Mouse (Mus musculus): ENCODE measurements at regions not wholly inside any gene's neighbourhood (a gene's known extent, or its start where the extent isn't known, plus 50 kb on each side); places are given as distances from the start of the nearest gene placed in this dataset.

DNA sequence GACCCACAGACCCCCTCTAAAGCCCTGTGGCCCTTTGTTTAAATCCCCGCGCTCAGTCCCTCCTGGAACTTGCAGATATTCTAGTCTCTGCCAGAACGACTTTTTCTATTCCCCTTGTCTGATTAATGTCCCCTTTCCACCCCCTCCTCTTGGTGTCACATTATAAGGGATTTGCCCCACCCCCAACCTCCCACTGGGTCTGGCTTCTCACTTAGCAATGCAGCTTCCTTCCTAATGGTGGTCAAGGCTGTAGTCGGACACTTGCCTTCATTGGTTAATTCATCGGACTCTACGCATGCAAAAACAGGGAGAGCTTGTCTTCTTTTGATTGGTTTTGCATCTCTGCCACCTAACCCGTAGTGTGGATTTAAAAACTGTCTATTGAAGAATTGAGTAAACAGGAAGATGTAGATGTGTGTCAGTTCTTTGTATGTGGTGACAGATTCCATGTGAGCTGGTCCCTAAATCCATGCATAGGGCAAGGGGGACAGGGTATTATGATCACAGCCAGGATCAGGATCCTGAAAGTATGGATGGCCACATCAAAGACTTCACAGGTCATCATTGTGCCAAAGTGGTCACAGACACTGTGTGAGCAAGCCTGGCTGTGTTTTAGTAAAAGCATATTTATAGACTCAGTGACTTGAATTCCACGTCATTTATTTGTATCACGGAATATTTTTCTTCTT is 908.3 kb upstream of the Lrrc6 start:
- H3K36me3 ChIP-seq (replicated peaks in 1 of 2; ENCODE audit: control insufficient read depth in 1 of 2, insufficient read depth in 1 of 2, low read length in 1 of 2), result no peaks in the 10 kb centered on the region
- DNase-seq (ENCODE audit: extremely low read depth), result no peak
- H3K27ac ChIP-seq (ENCODE audit: insufficient read depth, low read depth), result no peak overlapping the region
- dilution Hi-C loops (cut with MboI; ENCODE audit: extremely low pct_ligation_motif_present, extremely low pct_unique_long_range_greater_than_20kb, low sequenced_read_pairs), result no loop called here
- in situ Hi-C loops (cut with MboI; ENCODE audit: low pct_ligation_motif_present, low pct_unique_long_range_greater_than_20kb, low sequenced_read_pairs), result no loop called here
- no peaks in the 10 kb centered on the region for H3K79me2 ChIP-seq (replicated peaks; ENCODE audit: control insufficient read depth, extremely low read depth, insufficient read depth, poor library complexity, severe bottlenecking)
- peaks cover 0 to 15% of the 10 kb centered on the region in 2 experiments; a peak in 2 of 4 replicates for H3K4me1 ChIP-seq (ENCODE audit: control insufficient read depth in 1 of 2, insufficient read depth in 2 of 2)
- H3K27me3 ChIP-seq (replicated peaks), result no peaks in the 10 kb centered on the region
- no peak overlapping the region for H3K4me3 ChIP-seq (replicated peaks in 1 of 3; ENCODE audit: low read depth in 2 of 3, low read length in 2 of 3, poor library complexity in 1 of 3)
- TF ChIP-seq ELF1 (IDR thresholded peaks at IDR 0.05; ENCODE audit: low read depth, low read length) (no peak), POLR2A (IDR thresholded peaks at IDR 0.05; ENCODE audit: low read depth, low read length) (no peak), MEF2A (IDR thresholded peaks at IDR 0.05; ENCODE audit: borderline replicate concordance, low read depth, low read length) (no peak)
- no peaks in the 10 kb centered on the region for H3K9me3 ChIP-seq (replicated peaks; ENCODE audit: low read length)
- no peak overlapping the region for H3K4me2 ChIP-seq (ENCODE audit: insufficient read depth, low read depth, poor library complexity, severe bottlenecking)
- H3K9ac ChIP-seq (ENCODE audit: insufficient read depth, low read depth), result no peak overlapping the region

DNA sequence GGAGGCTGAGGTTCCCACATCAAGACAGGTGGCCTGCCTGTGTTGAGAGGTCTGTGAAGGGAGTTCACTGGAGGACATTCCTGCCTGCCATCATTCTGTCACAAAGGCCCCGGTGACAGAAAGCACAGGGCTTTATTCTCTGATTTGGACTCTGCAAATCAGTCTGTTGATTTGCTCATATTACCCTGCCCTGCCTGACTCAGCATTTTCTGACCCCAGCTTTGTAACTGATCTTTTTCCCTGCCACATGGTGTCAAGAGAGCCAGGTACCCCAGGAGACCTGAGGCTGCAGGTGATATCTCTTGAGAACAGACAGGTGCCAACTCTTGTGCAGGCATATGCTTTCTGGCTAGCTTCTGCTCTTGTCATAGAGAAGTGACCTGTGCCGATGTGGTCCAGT is 906.5 kb upstream of the Lrrc6 start:
- no peaks in the 10 kb centered on the region for H3K36me3 ChIP-seq (replicated peaks in 1 of 2; ENCODE audit: control insufficient read depth in 1 of 2, insufficient read depth in 1 of 2, low read length in 1 of 2)
- no peaks in the 10 kb centered on the region for H3K79me2 ChIP-seq (replicated peaks; ENCODE audit: control insufficient read depth, extremely low read depth, insufficient read depth, poor library complexity, severe bottlenecking)
- no peak overlapping the region for H3K4me2 ChIP-seq (ENCODE audit: insufficient read depth, low read depth, poor library complexity, severe bottlenecking)
- TF ChIP-seq BHLHE40 (IDR thresholded peaks at IDR 0.05; ENCODE audit: low read depth, low read length) (no peak), MAFK (IDR thresholded peaks at IDR 0.05; ENCODE audit: insufficient replicate concordance, low read length) (peak; percentile 66), MAZ (IDR thresholded peaks at IDR 0.05; ENCODE audit: low read depth, low read length) (no peak), ZKSCAN1 (IDR thresholded peaks at IDR 0.05; ENCODE audit: borderline replicate concordance, low read depth, low read length) (no peak)
- H3K27ac ChIP-seq (ENCODE audit: insufficient read depth, low read depth), result no peak overlapping the region
- H3K4me1 ChIP-seq (ENCODE audit: control insufficient read depth in 1 of 2, insufficient read depth in 2 of 2), result peaks cover 0 to 8% of the 10 kb centered on the region in 2 experiments; a peak in 2 of 4 replicates
- H3K9ac ChIP-seq (ENCODE audit: insufficient read depth, low read depth), result no peak overlapping the region
- no peaks in the 10 kb centered on the region for H3K27me3 ChIP-seq (replicated peaks)
- dilution Hi-C loops (cut with MboI; ENCODE audit: extremely low pct_ligation_motif_present, extremely low pct_unique_long_range_greater_than_20kb, low sequenced_read_pairs) (no loop called here), in situ Hi-C loops (cut with MboI; ENCODE audit: low pct_ligation_motif_present, low pct_unique_long_range_greater_than_20kb, low sequenced_read_pairs) (no loop called here)
- H3K9me3 ChIP-seq (replicated peaks; ENCODE audit: low read length), result no peaks in the 10 kb centered on the region
- H3K4me3 ChIP-seq (replicated peaks in 1 of 3; ENCODE audit: low read depth in 2 of 3, low read length in 2 of 3, poor library complexity in 1 of 3), result no peak overlapping the region
- no peak for DNase-seq (ENCODE audit: extremely low read depth)

DNA sequence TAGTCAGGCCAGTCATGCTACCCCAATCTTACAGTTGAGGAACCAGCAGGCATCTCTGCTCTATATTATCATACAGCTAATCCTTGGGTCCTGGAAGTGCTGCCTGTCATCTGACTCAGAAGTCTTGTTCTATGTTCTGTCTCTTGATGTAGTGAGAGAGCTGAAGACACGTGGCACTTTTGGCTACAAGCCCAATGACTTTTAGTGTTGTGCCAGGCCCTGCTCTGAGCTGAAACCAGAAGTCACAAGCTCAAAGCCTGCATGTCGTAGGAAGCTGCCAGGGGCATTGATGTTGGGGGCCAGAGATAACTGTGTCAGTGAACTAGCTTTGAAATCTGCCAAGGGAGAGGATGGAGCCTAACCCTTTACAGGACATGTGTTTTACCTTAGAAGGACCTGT is 904.8 kb upstream of the Lrrc6 start:
- Histone ChIP-seq H3K9ac (ENCODE audit: insufficient read depth, low read depth) (no peak overlapping the region), H3K36me3 (replicated peaks in 1 of 2; ENCODE audit: control insufficient read depth in 1 of 2, insufficient read depth in 1 of 2, low read length in 1 of 2) (no peaks in the 10 kb centered on the region), H3K79me2 (replicated peaks; ENCODE audit: control insufficient read depth, extremely low read depth, insufficient read depth, poor library complexity, severe bottlenecking) (no peaks in the 10 kb centered on the region), H3K27ac (ENCODE audit: insufficient read depth, low read depth) (no peak overlapping the region), H3K4me3 (replicated peaks in 1 of 3; ENCODE audit: low read depth in 2 of 3, low read length in 2 of 3, poor library complexity in 1 of 3) (no peak overlapping the region), H3K4me1 (ENCODE audit: control insufficient read depth in 1 of 2, insufficient read depth in 2 of 2) (peaks cover 0 to 8% of the 10 kb centered on the region in 2 experiments; a peak in 2 of 4 replicates), H3K4me2 (ENCODE audit: insufficient read depth, low read depth, poor library complexity, severe bottlenecking) (no peak overlapping the region), H3K27me3 (replicated peaks) (no peaks in the 10 kb centered on the region), H3K9me3 (replicated peaks; ENCODE audit: low read length) (no peaks in the 10 kb centered on the region)
- no peak for TF ChIP-seq JUN (IDR thresholded peaks at IDR 0.05; ENCODE audit: insufficient read depth, low read depth, low read length)
- no peak for TF ChIP-seq USF1 (IDR thresholded peaks at IDR 0.05; ENCODE audit: low read depth, low read length)
- no peak for TF ChIP-seq E2F4 (IDR thresholded peaks at IDR 0.05; ENCODE audit: insufficient replicate concordance, low read depth, low read length)
- TF ChIP-seq SMC3 (IDR thresholded peaks at IDR 0.05; ENCODE audit: low read depth, low read length), result no peak
- TF ChIP-seq MXI1 (IDR thresholded peaks at IDR 0.05; ENCODE audit: low read depth, low read length), result no peak
- no peak for TF ChIP-seq EP300 (IDR thresholded peaks at IDR 0.05; ENCODE audit: low read length)
- no peak for TF ChIP-seq ZNF384 (IDR thresholded peaks at IDR 0.05; ENCODE audit: low read depth, low read length)
- TF ChIP-seq MEF2A (IDR thresholded peaks at IDR 0.05; ENCODE audit: borderline replicate concordance, low read depth, low read length), result no peak
- TF ChIP-seq CHD2 (IDR thresholded peaks at IDR 0.05; ENCODE audit: low read length), result no peak
- no peak for TF ChIP-seq IRF4 (IDR thresholded peaks at IDR 0.05; ENCODE audit: low read depth, low read length)
- TF ChIP-seq PAX5 (IDR thresholded peaks at IDR 0.05; ENCODE audit: low read length), result no peak
- TF ChIP-seq UBTF (IDR thresholded peaks at IDR 0.05; ENCODE audit: low read depth, low read length), result no peak
- no peak for TF ChIP-seq MYC (IDR thresholded peaks at IDR 0.05; ENCODE audit: low read depth, low read length)
- TF ChIP-seq NELFE (IDR thresholded peaks at IDR 0.05; ENCODE audit: low read depth, low read length), result no peak
- TF ChIP-seq ZMIZ1 (IDR thresholded peaks at IDR 0.05; ENCODE audit: low read depth, low read length), result no peak
- no peak for TF ChIP-seq MAFK (IDR thresholded peaks at IDR 0.05; ENCODE audit: insufficient replicate concordance, low read length)
- no peak for TF ChIP-seq CHD1 (IDR thresholded peaks at IDR 0.05; ENCODE audit: low read depth, low read length)
- dilution Hi-C loops (cut with MboI; ENCODE audit: extremely low pct_ligation_motif_present, extremely low pct_unique_long_range_greater_than_20kb, low sequenced_read_pairs) (no loop called here), in situ Hi-C loops (cut with MboI; ENCODE audit: low pct_ligation_motif_present, low pct_unique_long_range_greater_than_20kb, low sequenced_read_pairs) (no loop called here)
- no peak for DNase-seq (ENCODE audit: extremely low read depth)

All from CH12.LX (cell line).